Mouse (Mus musculus) myocyte (in vitro differentiated cells): ENCODE measurements around the gene Wdr95. TPM values are rescaled to one million over a fixed set of nuclear protein-coding genes. Genes with fewer than 3 reads are reported as not detected.
A peak's percentile ranks its signal among the peaks of the same experiment; 100 is the strongest.

ENCODE experiments used
- H3K27me3 ChIP-seq: one replicate; pipeline ENCODE4 v1.6.1; 2011; ENCODE audit not compliant: control insufficient read depth, insufficient read depth, insufficient read length
- H3K36me3 ChIP-seq: one replicate; pipeline ENCODE4 v1.6.1; 2011; ENCODE audit not compliant: control insufficient read depth, insufficient read depth
- H3K4me2 ChIP-seq: one replicate; pipeline ENCODE4 v1.6.1; 2011; ENCODE audit warnings: low read depth, control low read depth
- H3K4me3 ChIP-seq: one replicate; pipeline ENCODE4 v1.5.1; 2011; ENCODE audit warnings: mild to moderate bottlenecking, control low read depth, moderate library complexity
- H3K79me2 ChIP-seq: one replicate; pipeline ENCODE4 v1.6.1; 2011; ENCODE audit not compliant: control insufficient read depth, insufficient read depth
- H3ac ChIP-seq: one replicate; pipeline ENCODE4 v1.6.1; 2011; ENCODE audit not compliant: control insufficient read depth, insufficient read length
- CEBPB ChIP-seq: IDR thresholded peaks from 2 replicates; pipeline ENCODE4 v1.6.1; 2011; ENCODE audit warnings: mild to moderate bottlenecking, moderate library complexity; ENCODE audit not compliant: poor library complexity, insufficient read depth, severe bottlenecking
- E2F4 ChIP-seq: IDR thresholded peaks from one replicate; pipeline ENCODE4 v1.6.1; 2011; ENCODE audit warnings: mild to moderate bottlenecking, control low read depth, moderate library complexity; ENCODE audit not compliant: insufficient read depth
- MAX ChIP-seq: IDR thresholded peaks from one replicate; pipeline ENCODE4 v1.6.1; 2011; ENCODE audit warnings: low read depth, mild to moderate bottlenecking, control low read depth
- MYOD1 ChIP-seq, 3 experiments: IDR thresholded peaks; one replicate each; pipeline ENCODE4 v1.6.1; 2011; ENCODE audit warnings: control low read depth in 2 of 3, low read depth in 2 of 3, mild to moderate bottlenecking in 2 of 3, moderate library complexity in 1 of 3; ENCODE audit not compliant: insufficient read length in 2 of 3, control insufficient read depth in 1 of 3
- MYOG ChIP-seq, 3 experiments: IDR thresholded peaks; one replicate each; pipeline ENCODE4 v1.6.1; 2011; ENCODE audit warnings: control low read depth in 2 of 3, low read depth in 2 of 3, mild to moderate bottlenecking in 2 of 3; ENCODE audit not compliant: insufficient read length in 2 of 3, control insufficient read depth in 1 of 3, insufficient read depth in 1 of 3
- POLR2A ChIP-seq: IDR thresholded peaks from one replicate; pipeline ENCODE4 v1.6.1; 2011; ENCODE audit warnings: low read depth, mild to moderate bottlenecking, control low read depth, moderate library complexity; ENCODE audit not compliant: insufficient read length
- POLR2AphosphoS2 ChIP-seq: IDR thresholded peaks from one replicate; pipeline ENCODE4 v1.6.1; 2011; ENCODE audit warnings: low read depth, control low read depth; ENCODE audit not compliant: insufficient read length
- REST ChIP-seq: IDR thresholded peaks from one replicate; pipeline ENCODE4 v1.6.1; 2011; ENCODE audit warnings: mild to moderate bottlenecking, control low read depth, moderate library complexity; ENCODE audit not compliant: insufficient read depth, insufficient read length
- SRF ChIP-seq: IDR thresholded peaks from one replicate; pipeline ENCODE4 v1.6.1; 2011; ENCODE audit warnings: low read depth; ENCODE audit not compliant: control insufficient read depth, insufficient read length
- TCF12 ChIP-seq: IDR thresholded peaks from one replicate; pipeline ENCODE4 v1.6.1; 2011; ENCODE audit warnings: mild to moderate bottlenecking, control low read depth; ENCODE audit not compliant: poor library complexity, insufficient read depth, severe bottlenecking
- TCF3 ChIP-seq: IDR thresholded peaks from one replicate; pipeline ENCODE4 v1.6.1; 2011; ENCODE audit warnings: low read depth, control low read depth; ENCODE audit not compliant: insufficient read length
- USF1 ChIP-seq: IDR thresholded peaks from one replicate; pipeline ENCODE4 v1.6.1; 2011; ENCODE audit warnings: low read depth, mild to moderate bottlenecking, control low read depth, moderate library complexity
- polyA plus RNA-seq: library from polyadenylated mRNA; unstranded; fragments of >200 nt; fragmentation: generic; extraction: Trizol; gene quantifications from one replicate; pipeline ENCODE4 v1.2.1, GENCODE M21; 2012; ENCODE audit warnings: missing spikeins

The Wdr95 gene
- polyA plus RNA-seq, 1 experiment, result 0.07 TPM

DNA sequence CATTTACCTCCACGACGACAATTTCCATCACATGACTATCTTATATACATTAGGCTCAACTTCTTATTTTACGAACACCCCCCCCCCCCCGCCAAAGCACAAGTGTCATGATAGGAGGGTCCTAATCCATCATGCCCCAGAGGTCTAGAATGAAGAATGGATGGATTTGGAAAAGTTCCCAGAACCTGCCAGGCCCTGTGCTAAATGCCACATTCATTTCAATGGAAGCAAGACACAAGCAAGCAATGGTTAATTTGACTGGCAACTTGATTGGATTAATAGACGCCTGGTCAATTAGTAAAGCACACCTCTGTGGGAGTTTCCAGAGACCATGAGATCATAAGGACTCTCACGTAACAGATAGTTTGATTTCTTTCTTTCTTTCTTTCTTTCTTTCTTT, 11.4 kb upstream of the Wdr95 start:
- Histone ChIP-seq H3K4me3 (no peak overlapping the region), H3ac (no peak overlapping the region), H3K27me3 (no peaks in the 10 kb centered on the region), H3K79me2 (no peaks in the 10 kb centered on the region), H3K36me3 (no peaks in the 10 kb centered on the region), H3K4me2 (no peak overlapping the region)
- no peak for TF ChIP-seq MAX
- TF ChIP-seq MYOD1 (IDR thresholded peaks at IDR 0.05; ENCODE audit: control insufficient read depth in 1 of 3, insufficient read length in 2 of 3, low read depth in 2 of 3), result no peak
- TF ChIP-seq TCF3, result no peak
- TF ChIP-seq E2F4, result no peak
- no peak for TF ChIP-seq POLR2A
- no peak for TF ChIP-seq SRF
- TF ChIP-seq TCF12, result no peak
- TF ChIP-seq POLR2AphosphoS2, result no peak
- no peak for TF ChIP-seq CEBPB
- TF ChIP-seq REST, result no peak
- TF ChIP-seq MYOG (IDR thresholded peaks at IDR 0.05; ENCODE audit: control insufficient read depth in 1 of 3, insufficient read depth in 1 of 3, insufficient read length in 2 of 3, low read depth in 2 of 3), result no peak

DNA sequence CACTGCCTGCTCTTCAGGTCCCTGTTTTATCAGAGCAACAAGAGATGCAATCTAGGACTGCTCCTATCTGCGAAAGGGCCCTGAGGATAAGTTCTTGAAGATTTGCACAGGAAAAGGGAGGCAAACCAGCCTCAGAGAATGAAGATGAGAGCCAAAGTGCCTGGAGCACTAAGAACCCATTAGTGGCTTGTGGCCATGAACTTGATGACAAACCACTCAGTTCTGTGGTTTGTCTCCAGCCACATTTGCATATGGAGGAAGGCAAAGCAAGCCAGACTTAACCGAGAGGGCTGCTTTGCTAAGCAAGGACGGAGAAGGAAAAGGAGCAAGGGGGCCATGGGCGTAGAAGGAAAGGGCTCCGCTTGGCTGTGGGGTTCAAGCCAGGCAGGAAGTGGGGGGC, 7.7 kb upstream of the Wdr95 start:
- TF ChIP-seq TCF12, result no peak
- TF ChIP-seq POLR2AphosphoS2, result no peak
- H3K79me2 ChIP-seq, result no peaks in the 10 kb centered on the region
- no peaks in the 10 kb centered on the region for H3K36me3 ChIP-seq
- H3ac ChIP-seq, result no peak overlapping the region
- H3K4me3 ChIP-seq, result no peak overlapping the region
- no peaks in the 10 kb centered on the region for H3K27me3 ChIP-seq
- no peak overlapping the region for H3K4me2 ChIP-seq

DNA sequence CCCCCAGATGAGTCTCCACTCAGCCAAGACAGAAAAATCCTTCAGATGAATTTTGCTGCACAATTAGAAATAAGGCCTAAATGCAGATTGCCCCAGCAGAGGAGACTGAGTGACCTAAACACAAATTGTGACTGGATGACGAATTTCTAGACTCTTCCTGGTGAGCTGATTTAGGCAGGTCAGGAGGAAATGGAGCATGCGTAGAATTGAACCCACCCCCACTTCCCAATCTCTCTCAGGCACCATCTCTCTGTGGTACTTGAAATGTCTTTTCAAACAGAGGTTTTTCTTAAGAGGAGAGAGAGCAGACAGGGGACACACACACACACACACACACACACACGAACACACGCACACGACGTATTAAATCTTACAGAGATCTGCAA, 4.6 kb upstream of the Wdr95 start:
- no peaks in the 10 kb centered on the region for H3K36me3 ChIP-seq
- TF ChIP-seq POLR2A (no peak), TCF12 (no peak), USF1 (no peak), MYOG (IDR thresholded peaks at IDR 0.05; ENCODE audit: control insufficient read depth in 1 of 3, insufficient read depth in 1 of 3, insufficient read length in 2 of 3, low read depth in 2 of 3) (no peak), TCF3 (no peak), REST (no peak), MYOD1 (IDR thresholded peaks at IDR 0.05; ENCODE audit: control insufficient read depth in 1 of 3, insufficient read length in 2 of 3, low read depth in 2 of 3) (no peak), E2F4 (no peak), SRF (no peak), CEBPB (no peak), MAX (no peak), POLR2AphosphoS2 (no peak)
- H3K27me3 ChIP-seq, result no peaks in the 10 kb centered on the region
- no peak overlapping the region for H3ac ChIP-seq
- H3K79me2 ChIP-seq, result no peaks in the 10 kb centered on the region
- no peak overlapping the region for H3K4me2 ChIP-seq
- no peak overlapping the region for H3K4me3 ChIP-seq

DNA sequence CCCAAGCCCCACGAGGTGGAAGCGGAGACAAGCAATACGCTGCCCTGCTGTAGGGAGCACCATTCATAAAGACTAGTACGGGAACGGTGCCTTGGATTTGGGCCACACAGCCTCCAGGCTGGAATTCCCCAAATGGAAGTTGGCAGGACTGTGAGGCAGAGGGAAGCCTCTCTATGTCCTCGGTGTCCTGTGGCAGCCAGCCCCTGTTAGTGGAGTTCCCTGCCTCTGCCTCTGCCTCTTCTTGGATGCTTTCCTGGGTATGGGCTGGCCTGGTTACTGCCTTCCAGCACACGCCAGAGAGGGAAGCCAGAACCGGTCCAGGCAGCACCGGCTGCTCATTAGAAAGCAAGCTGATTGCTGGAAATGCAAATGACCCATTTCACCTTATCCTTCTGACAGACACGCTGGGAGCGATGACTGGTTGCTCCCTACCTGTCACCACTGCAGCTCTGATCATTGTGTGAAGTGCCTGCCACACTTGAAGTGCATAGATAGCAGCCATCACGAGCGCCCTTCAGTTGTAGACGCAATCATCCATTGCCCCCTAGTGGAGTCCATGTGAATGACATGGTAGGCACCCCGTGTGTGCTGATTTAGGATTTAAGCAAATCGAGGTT, 4.1 kb upstream of the Wdr95 start:
- Histone ChIP-seq H3K4me2 (peak overlapping the region; percentile 65), H3K27me3 (no peaks in the 10 kb centered on the region), H3K36me3 (no peaks in the 10 kb centered on the region), H3K79me2 (no peaks in the 10 kb centered on the region), H3ac (no peak overlapping the region), H3K4me3 (no peak overlapping the region)
- TF ChIP-seq MYOD1 (IDR thresholded peaks at IDR 0.05; ENCODE audit: control insufficient read depth in 1 of 3, insufficient read length in 2 of 3, low read depth in 2 of 3) (no peak), MYOG (IDR thresholded peaks at IDR 0.05; ENCODE audit: control insufficient read depth in 1 of 3, insufficient read depth in 1 of 3, insufficient read length in 2 of 3, low read depth in 2 of 3) (no peak), POLR2AphosphoS2 (no peak), MAX (no peak), USF1 (no peak), REST (no peak), CEBPB (no peak), TCF12 (no peak), E2F4 (no peak), POLR2A (no peak), SRF (no peak), TCF3 (no peak)

DNA sequence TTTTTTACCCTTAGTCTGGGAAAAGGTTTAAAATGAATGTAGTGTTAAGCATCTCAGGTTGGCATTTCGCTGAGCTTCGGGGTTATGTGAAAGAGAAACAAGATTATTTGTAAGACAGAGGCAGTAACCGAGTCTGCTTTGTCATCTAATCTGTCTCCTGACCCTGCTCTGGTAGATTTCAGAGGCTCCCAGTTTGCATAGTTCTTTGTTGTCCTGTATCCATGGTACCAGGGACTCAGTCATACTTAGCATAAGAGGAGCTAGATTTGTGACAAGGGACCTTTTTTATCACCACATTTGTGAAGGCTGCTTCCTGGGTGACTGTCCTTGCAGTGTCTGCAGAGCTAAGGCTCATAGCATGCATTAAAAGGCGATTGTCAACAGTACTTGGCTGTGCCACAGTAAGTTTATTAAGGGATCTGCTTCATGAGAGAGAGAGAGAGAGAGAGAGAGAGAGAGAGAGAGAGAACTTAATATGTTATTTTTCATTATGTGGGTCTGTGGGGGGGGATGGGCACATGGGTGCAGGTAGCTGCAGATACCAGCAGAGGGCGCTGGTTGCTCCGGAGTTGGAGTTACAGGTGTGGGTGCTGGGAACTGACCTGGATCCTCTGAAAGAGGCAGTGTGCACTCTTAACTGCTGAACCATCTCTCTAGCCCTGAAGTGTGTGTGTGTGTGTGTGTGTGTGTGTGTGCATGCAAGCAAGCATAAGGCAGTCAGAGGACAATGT, 3.3 kb upstream of the Wdr95 start:
- Histone ChIP-seq H3K4me3 (no peak overlapping the region), H3K79me2 (no peaks in the 10 kb centered on the region), H3K4me2 (peak overlapping the region; percentile 65), H3ac (no peak overlapping the region), H3K36me3 (no peaks in the 10 kb centered on the region), H3K27me3 (no peaks in the 10 kb centered on the region)
- TF ChIP-seq CEBPB (no peak), POLR2AphosphoS2 (no peak), REST (no peak), MYOD1 (IDR thresholded peaks at IDR 0.05; ENCODE audit: control insufficient read depth in 1 of 3, insufficient read length in 2 of 3, low read depth in 2 of 3) (no peak), TCF12 (no peak), USF1 (no peak), POLR2A (no peak), TCF3 (no peak), E2F4 (no peak), SRF (no peak), MAX (no peak), MYOG (IDR thresholded peaks at IDR 0.05; ENCODE audit: control insufficient read depth in 1 of 3, insufficient read depth in 1 of 3, insufficient read length in 2 of 3, low read depth in 2 of 3) (no peak)
